Mouse (Mus musculus) kidney, postnatal 36 days (tissue): ENCODE data around the gene Jade3.
A peak's percentile ranks its signal among the peaks of the same experiment; 100 is the strongest.

Source experiments
- DNase-seq, 2 experiments: peaks; one replicate each; pipeline ENCODE4 v3.0.0; 2021 to 2022; ENCODE audit warnings: mixed read lengths in 2 of 2

Jade3 gene

GRCm38 (mm10) chrX:20548011-20548879 is 122.8 kb downstream of the Jade3 start:
- DNase-seq: peak; percentile 21 to 39

- peak; percentile 41 to 64 for DNase-seq
Measured at GRCm38 (mm10) chrX:20548880-20549440, 123.5 kb downstream of the Jade3 start.

DNA sequence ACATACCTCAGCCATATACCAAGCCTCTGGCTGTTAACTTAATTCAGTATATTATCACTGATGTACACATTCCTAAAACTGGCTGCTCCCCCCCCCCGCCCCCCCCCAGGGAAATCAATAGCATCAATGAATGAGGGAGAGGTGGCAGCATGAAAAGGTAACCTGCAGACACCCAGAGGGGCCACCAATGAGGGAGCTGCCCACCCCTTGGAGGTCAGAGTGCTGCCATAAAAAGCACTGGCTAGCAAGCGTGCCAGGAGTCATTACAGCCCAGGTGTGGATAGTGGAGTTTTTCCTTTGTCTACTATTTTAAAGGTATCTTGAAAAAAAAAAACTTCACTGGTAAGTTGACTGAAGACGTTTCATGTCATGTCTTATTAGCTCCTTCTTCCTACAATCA is 124.0 kb downstream of the Jade3 start, which contains the start of gene Rgn:
Gene Rgn, plus strand, starts transcription at position 256 of the 400 bp plus-strand sequence.
- DNase-seq: no peak

DNA sequence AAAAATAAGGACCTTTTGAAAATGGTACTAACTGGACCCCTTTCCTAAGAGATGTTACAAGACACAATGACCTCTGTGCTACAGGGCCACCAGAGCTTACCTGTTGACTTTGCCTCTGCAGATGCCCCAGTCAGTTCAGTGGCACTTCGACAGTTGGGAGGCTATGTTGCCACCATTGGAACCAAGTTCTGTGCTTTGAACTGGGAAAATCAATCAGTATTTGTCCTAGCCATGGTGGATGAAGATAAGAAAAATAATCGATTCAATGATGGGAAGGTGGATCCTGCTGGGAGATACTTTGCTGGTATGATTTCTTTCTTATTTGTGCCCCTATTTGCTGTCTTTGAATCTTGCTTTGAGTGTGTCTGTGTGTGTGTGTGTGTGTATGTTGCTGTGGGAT is 126.7 kb downstream of the Jade3 start:
- DNase-seq: no peak

GRCm38 (mm10) chrX:20561846-20562245 is 136.4 kb downstream of the Jade3 start:
- no peak for DNase-seq

DNA sequence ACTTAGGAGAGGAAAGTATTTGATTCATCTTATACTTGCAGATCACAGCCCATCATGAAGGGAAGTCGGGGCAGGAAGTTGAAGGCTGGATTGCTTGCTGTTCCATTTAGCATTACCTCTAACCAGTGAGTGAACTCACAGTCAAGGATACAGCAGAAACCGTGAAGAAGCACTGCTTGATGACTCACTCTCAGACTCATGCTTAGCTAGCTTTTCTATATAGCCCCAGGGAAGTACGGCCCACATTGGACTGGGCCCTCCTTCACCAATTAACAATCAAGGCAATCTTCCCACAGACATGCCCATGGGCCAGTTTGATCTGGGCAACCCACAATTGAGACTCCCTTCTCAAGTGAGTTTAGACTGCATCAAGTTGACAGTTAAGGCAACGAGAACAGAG is 138.5 kb downstream of the Jade3 start:
- no peak for DNase-seq
